Mouse (Mus musculus): Measurements from ENCODE around the gene Dnmt3l. TPM values are rescaled to one million over a fixed set of nuclear protein-coding genes. Genes with fewer than 3 reads are reported as not detected.

Dnmt3l gene
- polyA plus RNA-seq (2014; fragmentation: Illumina TruSeq; extraction: RNeasy Lipid Tissue Mini Kit (QIAGEN cat#74804); ENCODE audit: low read depth, low replicate concordance) = 0.41 TPM

DNA sequence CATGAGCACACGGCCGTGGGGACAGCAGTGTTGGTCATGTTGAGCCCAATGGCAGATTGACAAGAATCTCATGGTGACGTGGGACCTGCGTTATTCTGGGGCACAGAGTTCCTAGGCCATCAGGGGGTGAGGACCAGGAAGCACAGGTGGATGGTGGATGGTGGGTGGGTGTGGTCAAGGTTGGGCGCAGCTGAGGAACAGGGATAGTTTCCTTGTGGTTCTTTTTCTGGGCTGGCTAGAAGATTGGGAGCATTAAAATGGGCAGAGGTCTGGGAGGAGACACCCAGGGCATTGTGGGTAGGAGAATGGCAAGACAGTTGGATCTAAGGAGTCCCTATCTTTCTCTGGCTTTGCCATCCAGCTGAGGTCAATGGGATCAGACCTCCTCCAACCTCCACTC lies at the start of gene Dnmt3l:
Gene Dnmt3l (plus strand): TSS at position 301 of the 400 bp plus-strand sequence.

DNA sequence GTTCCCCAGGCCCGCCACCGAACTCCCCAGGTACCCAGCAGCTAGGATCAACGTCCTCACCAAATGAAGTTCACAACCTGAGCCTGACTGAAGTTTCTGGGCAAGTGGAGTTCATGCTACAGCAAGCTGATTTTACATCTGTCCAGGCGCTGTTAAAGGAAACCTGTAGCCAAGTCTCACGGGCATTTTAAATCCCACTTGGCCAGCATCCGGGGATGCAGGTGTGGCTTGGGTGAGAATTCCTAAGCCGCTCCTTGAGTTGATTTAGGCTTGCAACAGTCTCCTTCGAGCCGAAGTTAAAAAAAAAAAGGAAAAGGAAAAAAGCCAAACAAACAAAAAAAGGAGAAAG lies 31.8 kb upstream of the Dnmt3l start, which contains the start of gene Pfkl:
Gene Pfkl (minus strand): TSS at position 139 of the 349 bp plus-strand sequence.

DNA sequence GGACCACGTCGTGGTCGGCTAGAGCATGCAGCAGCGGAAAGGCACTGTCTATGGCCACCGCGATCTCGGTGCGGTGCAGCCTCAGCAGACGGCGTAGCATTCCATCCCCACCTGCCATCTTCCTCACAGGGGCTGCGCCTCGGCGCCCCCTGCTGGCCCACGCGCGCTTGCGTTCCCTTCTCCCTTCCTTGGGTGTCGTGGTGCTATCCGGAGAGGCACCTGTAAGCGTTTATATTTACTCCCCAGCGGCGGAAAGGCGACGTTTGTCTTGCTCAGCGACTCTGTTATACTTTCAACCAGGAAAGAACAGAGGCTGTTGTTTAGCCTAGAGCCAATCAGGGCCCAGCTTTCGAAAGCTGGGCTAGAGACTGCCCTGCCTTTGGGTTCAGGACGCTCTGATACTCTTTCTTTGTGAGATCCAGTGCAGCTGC lies 1.7 kb downstream of the Dnmt3l start, which contains the start of gene Aire:
Gene Aire (minus strand): TSS at position 205 of the 431 bp plus-strand sequence.

DNA sequence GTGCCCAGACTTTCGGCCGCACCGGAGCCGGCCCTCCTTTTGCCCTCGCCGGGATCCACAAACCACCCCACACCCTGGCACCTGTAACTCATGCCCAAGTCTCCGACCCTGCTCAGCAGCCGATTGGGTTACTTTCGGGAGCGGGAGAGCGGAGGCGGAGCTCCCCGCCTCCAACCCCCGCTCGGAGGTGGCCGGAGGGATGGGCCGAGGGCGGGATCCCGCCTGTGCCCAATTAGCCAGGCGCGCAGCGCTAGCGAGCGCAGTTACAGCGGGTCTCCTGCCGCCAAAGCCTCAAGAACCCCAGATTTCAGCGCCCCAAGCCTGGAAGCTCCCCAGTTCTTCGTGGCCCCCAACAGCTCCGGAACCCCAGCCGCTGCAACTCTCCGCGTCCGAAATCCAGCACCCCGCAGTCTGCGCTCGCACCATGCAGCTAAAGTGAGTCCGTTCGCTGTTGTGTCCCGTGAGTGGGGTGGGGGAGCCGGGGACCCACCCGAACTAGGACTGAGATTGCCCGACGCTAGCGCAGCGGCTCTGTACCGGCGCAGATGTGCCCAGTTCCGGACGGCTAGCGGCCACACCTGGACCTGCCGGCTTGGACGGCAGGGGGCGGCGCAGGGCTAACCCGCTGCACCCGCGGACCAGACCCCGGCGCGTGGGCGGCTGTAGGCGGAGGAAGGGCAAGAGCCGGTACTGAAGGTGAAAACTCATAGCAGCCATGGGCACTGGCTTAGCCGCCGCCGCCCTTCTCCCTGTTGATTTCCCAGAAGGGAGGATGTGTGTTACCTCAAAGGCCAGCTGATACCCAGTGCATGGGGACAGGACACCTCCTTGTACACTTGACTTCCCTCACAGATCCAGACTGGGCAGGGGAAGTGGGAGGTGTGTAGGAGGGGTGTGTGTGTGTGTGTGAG lies 27.6 kb downstream of the Dnmt3l start, which contains the start of gene Icosl:
Gene Icosl (plus strand): TSS at position 202 of the 911 bp plus-strand sequence.

Other genes starting within 250 kb of the Dnmt3l start
- gene Gm9639, start 246.9 kb upstream of the Dnmt3l start, polyA plus RNA-seq (2014; fragmentation: Illumina TruSeq; extraction: RNeasy Lipid Tissue Mini Kit (QIAGEN cat#74804); ENCODE audit: low read depth, low replicate concordance) = not detected
- gene Gm19668, start 242.8 kb upstream of the Dnmt3l start, polyA plus RNA-seq (2014; fragmentation: Illumina TruSeq; extraction: RNeasy Lipid Tissue Mini Kit (QIAGEN cat#74804); ENCODE audit: low read depth, low replicate concordance) = not detected
- gene Gm9507, start 230.1 kb upstream of the Dnmt3l start, polyA plus RNA-seq (2014; fragmentation: Illumina TruSeq; extraction: RNeasy Lipid Tissue Mini Kit (QIAGEN cat#74804); ENCODE audit: low read depth, low replicate concordance) = not detected
- not detected for gene Gm2696, start 227.3 kb upstream of the Dnmt3l start, polyA plus RNA-seq (2014; fragmentation: Illumina TruSeq; extraction: RNeasy Lipid Tissue Mini Kit (QIAGEN cat#74804); ENCODE audit: low read depth, low replicate concordance)
- not detected for gene Krtap10-4, start 214.9 kb upstream of the Dnmt3l start, polyA plus RNA-seq (2014; fragmentation: Illumina TruSeq; extraction: RNeasy Lipid Tissue Mini Kit (QIAGEN cat#74804); ENCODE audit: low read depth, low replicate concordance)
- gene Krtap10-10, start 206.0 kb upstream of the Dnmt3l start, polyA plus RNA-seq (2014; fragmentation: Illumina TruSeq; extraction: RNeasy Lipid Tissue Mini Kit (QIAGEN cat#74804); ENCODE audit: low read depth, low replicate concordance) = not detected
- gene Gm36176, start 195.1 kb upstream of the Dnmt3l start, polyA plus RNA-seq (2014; fragmentation: Illumina TruSeq; extraction: RNeasy Lipid Tissue Mini Kit (QIAGEN cat#74804); ENCODE audit: low read depth, low replicate concordance) = not detected
- not detected for gene Gm10318, start 189.1 kb upstream of the Dnmt3l start, polyA plus RNA-seq (2014; fragmentation: Illumina TruSeq; extraction: RNeasy Lipid Tissue Mini Kit (QIAGEN cat#74804); ENCODE audit: low read depth, low replicate concordance)
- gene Gm3285, start 180.0 kb upstream of the Dnmt3l start, polyA plus RNA-seq (2014; fragmentation: Illumina TruSeq; extraction: RNeasy Lipid Tissue Mini Kit (QIAGEN cat#74804); ENCODE audit: low read depth, low replicate concordance) = not detected
- gene Lrrc3, start 139.4 kb upstream of the Dnmt3l start, polyA plus RNA-seq (2014; fragmentation: Illumina TruSeq; extraction: RNeasy Lipid Tissue Mini Kit (QIAGEN cat#74804); ENCODE audit: low read depth, low replicate concordance) = 2.1 TPM
- 0.38 TPM for gene Trpm2, start 71.4 kb upstream of the Dnmt3l start, polyA plus RNA-seq (2014; fragmentation: Illumina TruSeq; extraction: RNeasy Lipid Tissue Mini Kit (QIAGEN cat#74804); ENCODE audit: low read depth, low replicate concordance)
- gene 1810043G02Rik, start 63.4 kb upstream of the Dnmt3l start, polyA plus RNA-seq (2014; fragmentation: Illumina TruSeq; extraction: RNeasy Lipid Tissue Mini Kit (QIAGEN cat#74804); ENCODE audit: low read depth, low replicate concordance) = 1.0 TPM
- 2.6 TPM for gene Pfkl, start 31.9 kb upstream of the Dnmt3l start, polyA plus RNA-seq (2014; fragmentation: Illumina TruSeq; extraction: RNeasy Lipid Tissue Mini Kit (QIAGEN cat#74804); ENCODE audit: low read depth, low replicate concordance)
- not detected for gene Aire, start 1.7 kb downstream of the Dnmt3l start, polyA plus RNA-seq (2014; fragmentation: Illumina TruSeq; extraction: RNeasy Lipid Tissue Mini Kit (QIAGEN cat#74804); ENCODE audit: low read depth, low replicate concordance)
- 8.6 TPM for gene Icosl, start 27.4 kb downstream of the Dnmt3l start, polyA plus RNA-seq (2014; fragmentation: Illumina TruSeq; extraction: RNeasy Lipid Tissue Mini Kit (QIAGEN cat#74804); ENCODE audit: low read depth, low replicate concordance)
- 16.9 TPM for gene D10Jhu81e, start 127.8 kb downstream of the Dnmt3l start, polyA plus RNA-seq (2014; fragmentation: Illumina TruSeq; extraction: RNeasy Lipid Tissue Mini Kit (QIAGEN cat#74804); ENCODE audit: low read depth, low replicate concordance)
- 2.3 TPM for gene Pwp2, start 143.2 kb downstream of the Dnmt3l start, polyA plus RNA-seq (2014; fragmentation: Illumina TruSeq; extraction: RNeasy Lipid Tissue Mini Kit (QIAGEN cat#74804); ENCODE audit: low read depth, low replicate concordance)
- gene Trappc10, start 202.7 kb downstream of the Dnmt3l start, polyA plus RNA-seq (2014; fragmentation: Illumina TruSeq; extraction: RNeasy Lipid Tissue Mini Kit (QIAGEN cat#74804); ENCODE audit: low read depth, low replicate concordance) = 25.0 TPM

All from sigmoid colon, adult 10 weeks (tissue).